Mouse (Mus musculus) hindbrain, embryonic 14.5 days (tissue): ENCODE data around the gene Nabp1. TPM values are rescaled to one million over a fixed set of nuclear protein-coding genes. Genes with fewer than 3 reads are reported as not detected.
A peak's percentile ranks its signal among the peaks of the same experiment; 100 is the strongest.

Experiments used
- ATAC-seq: fragments of 200-750 bp; cut with Nextera tagmentation; 2 replicates; pipeline ENCODE4 v1.8.0; 2017; ENCODE audit warnings: moderate number of reproducible peaks, mild to moderate bottlenecking, moderate TSS enrichment, moderate library complexity; ENCODE audit not compliant: low FRiP score
- DNase-seq: peaks from one replicate; pipeline ENCODE4 v3.0.0-alpha.2; 2015; ENCODE audit warnings: low spot score
- H3K27ac ChIP-seq: fragments of 300-500 bp; sonication (generic); 2 replicates; pipeline ENCODE4 v1.5.1; 2014; ENCODE audit warnings: mild to moderate bottlenecking, moderate library complexity
- H3K27me3 ChIP-seq: fragments of 300-500 bp; sonication (generic); 2 replicates; pipeline ENCODE4 v1.6.1; 2014; ENCODE audit warnings: mild to moderate bottlenecking, low read length, mixed read lengths; ENCODE audit not compliant: control insufficient read depth, insufficient read depth
- H3K36me3 ChIP-seq: fragments of 300-500 bp; sonication (generic); replicated peaks from 2 replicates; pipeline ENCODE4 v1.6.1; 2014; ENCODE audit not compliant: control insufficient read depth, insufficient read depth
- H3K4me1 ChIP-seq: fragments of 300-500 bp; sonication (generic); replicated peaks from 2 replicates; pipeline ENCODE4 v1.6.1; 2014; ENCODE audit warnings: antibody characterized with exemption, low read length, mixed read lengths; ENCODE audit not compliant: control insufficient read depth, insufficient read depth
- H3K4me2 ChIP-seq: fragments of 300-500 bp; sonication (generic); replicated peaks from 2 replicates; pipeline ENCODE4 v1.6.1; 2014; ENCODE audit warnings: mild to moderate bottlenecking, moderate library complexity
- H3K4me3 ChIP-seq: fragments of 300-500 bp; sonication (generic); replicated peaks from 2 replicates; pipeline ENCODE4 v1.5.1; 2014; ENCODE audit warnings: mild to moderate bottlenecking, low read length
- H3K9ac ChIP-seq: fragments of 300-500 bp; sonication (generic); 2 replicates; pipeline ENCODE4 v1.6.1; 2014
- H3K9me3 ChIP-seq: fragments of 300-500 bp; sonication (generic); 2 replicates; pipeline ENCODE4 v1.6.1; 2016; ENCODE audit warnings: low read length; ENCODE audit not compliant: control insufficient read depth
- WGBS: fragments of 180-500 bp; shearing (Covaris S2); extraction: QIAGEN DNeasy Blood & Tissue Kit; methylation state at CpG from one replicate; pipeline ENCODE4 v1.1.7; 2014; 5-methylcytosine and 5-hydroxymethylcytosine counted together
- polyA plus RNA-seq: library from polyadenylated mRNA; unstranded; fragments of >200 nt; fragmentation: Nextera tagmentation; extraction: Ambion mirVana; gene quantifications from 2 replicates; pipeline ENCODE4 v1.2.1, GENCODE M21; 2014

The Nabp1 gene
- polyA plus RNA-seq, 1 experiment from 2014 or later: 9.0 TPM

DNA sequence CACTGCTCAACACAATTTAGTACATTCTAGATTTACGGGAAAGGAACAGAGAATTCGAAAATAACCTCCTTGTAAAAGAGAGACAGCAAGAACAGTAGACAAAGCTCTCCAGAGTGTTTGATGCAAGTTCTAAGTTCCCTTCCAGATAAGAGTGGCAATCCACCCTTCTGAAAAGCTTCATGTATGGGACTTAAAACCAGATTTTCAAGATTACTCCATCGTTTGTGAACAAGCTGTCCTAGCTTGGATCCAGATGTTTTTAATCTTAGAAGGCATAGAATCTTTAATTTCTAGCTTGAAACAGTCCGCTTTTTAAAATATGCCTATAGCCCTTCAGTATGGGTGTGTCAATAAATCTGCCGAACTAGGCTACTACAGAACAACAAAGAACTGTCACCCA lies 11.0 kb downstream of the Nabp1 start:
- no peak overlapping the region for H3K4me2 ChIP-seq
- H3K36me3 ChIP-seq: no peaks in the 10 kb centered on the region; the same call in 1 of the 2 replicates
- no peak overlapping the region for H3K4me3 ChIP-seq
- 93% methylated on average over 5 of the region's 5 CpGs for WGBS
- H3K9ac ChIP-seq: no peak overlapping the region
- ATAC-seq (no peak), DNase-seq (no peak)
- no peaks in the 10 kb centered on the region for H3K4me1 ChIP-seq
- no peaks in the 10 kb centered on the region for H3K27me3 ChIP-seq
- no peaks in the 10 kb centered on the region for H3K9me3 ChIP-seq
- no peak overlapping the region for H3K27ac ChIP-seq

GRCm38 (mm10) chr1:51466385-51466784 lies 11.8 kb downstream of the Nabp1 start:
- no peak overlapping the region for H3K27ac ChIP-seq
- H3K9me3 ChIP-seq: no peaks in the 10 kb centered on the region
- 55% methylated on average over 1 of the region's 1 CpGs for WGBS
- ATAC-seq (no peak), DNase-seq (no peak)
- H3K36me3 ChIP-seq: no peaks in the 10 kb centered on the region; the same call in 1 of the 2 replicates
- H3K9ac ChIP-seq: no peak overlapping the region
- H3K4me2 ChIP-seq: no peak overlapping the region
- no peaks in the 10 kb centered on the region for H3K27me3 ChIP-seq
- no peaks in the 10 kb centered on the region for H3K4me1 ChIP-seq
- no peak overlapping the region for H3K4me3 ChIP-seq

DNA sequence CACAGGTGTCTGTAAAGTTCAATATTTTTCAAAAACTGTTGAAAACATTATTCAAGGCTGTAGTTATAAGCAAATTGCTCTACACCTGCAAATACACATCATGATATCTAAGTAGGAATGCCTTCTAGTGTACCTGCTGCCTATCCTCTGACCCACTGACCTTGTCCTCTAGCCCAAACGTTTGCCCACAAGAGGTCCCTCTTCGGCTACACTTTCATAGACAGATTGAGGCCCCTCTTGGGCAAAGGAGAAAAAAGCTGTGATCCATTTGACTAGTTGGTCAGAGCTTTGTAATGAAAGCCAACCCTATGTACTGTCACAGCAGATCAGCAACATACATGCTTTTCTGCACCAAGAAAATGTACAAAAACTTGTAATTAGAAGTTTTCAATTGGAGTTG lies 12.9 kb downstream of the Nabp1 start:
- ATAC-seq: no peak
- DNase-seq: no peak

GRCm38 (mm10) chr1:51463038-51463437 lies 15.2 kb downstream of the Nabp1 start:
- no peak overlapping the region for H3K4me3 ChIP-seq
- no peak overlapping the region for H3K9ac ChIP-seq
- no peaks in the 10 kb centered on the region for H3K27me3 ChIP-seq
- H3K4me2 ChIP-seq: no peak overlapping the region
- no peaks in the 10 kb centered on the region for H3K9me3 ChIP-seq
- ATAC-seq: no peak
- no peaks in the 10 kb centered on the region for H3K4me1 ChIP-seq
- H3K27ac ChIP-seq: no peak overlapping the region
- WGBS: 92% methylated on average over 5 of the region's 5 CpGs
- no peaks in the 10 kb centered on the region for H3K36me3 ChIP-seq
- no peak for DNase-seq

More for the DNA sequence above, 12.9 kb downstream of the Nabp1 start:
- WGBS: 39% methylated on average over 2 of the region's 2 CpGs
- Histone ChIP-seq H3K4me2 (no peak overlapping the region), H3K27ac (no peak overlapping the region), H3K36me3 (no peaks in the 10 kb centered on the region; the same call in 1 of the 2 replicates), H3K4me1 (no peaks in the 10 kb centered on the region), H3K27me3 (no peaks in the 10 kb centered on the region), H3K9ac (no peak overlapping the region), H3K9me3 (no peaks in the 10 kb centered on the region), H3K4me3 (no peak overlapping the region)

DNA sequence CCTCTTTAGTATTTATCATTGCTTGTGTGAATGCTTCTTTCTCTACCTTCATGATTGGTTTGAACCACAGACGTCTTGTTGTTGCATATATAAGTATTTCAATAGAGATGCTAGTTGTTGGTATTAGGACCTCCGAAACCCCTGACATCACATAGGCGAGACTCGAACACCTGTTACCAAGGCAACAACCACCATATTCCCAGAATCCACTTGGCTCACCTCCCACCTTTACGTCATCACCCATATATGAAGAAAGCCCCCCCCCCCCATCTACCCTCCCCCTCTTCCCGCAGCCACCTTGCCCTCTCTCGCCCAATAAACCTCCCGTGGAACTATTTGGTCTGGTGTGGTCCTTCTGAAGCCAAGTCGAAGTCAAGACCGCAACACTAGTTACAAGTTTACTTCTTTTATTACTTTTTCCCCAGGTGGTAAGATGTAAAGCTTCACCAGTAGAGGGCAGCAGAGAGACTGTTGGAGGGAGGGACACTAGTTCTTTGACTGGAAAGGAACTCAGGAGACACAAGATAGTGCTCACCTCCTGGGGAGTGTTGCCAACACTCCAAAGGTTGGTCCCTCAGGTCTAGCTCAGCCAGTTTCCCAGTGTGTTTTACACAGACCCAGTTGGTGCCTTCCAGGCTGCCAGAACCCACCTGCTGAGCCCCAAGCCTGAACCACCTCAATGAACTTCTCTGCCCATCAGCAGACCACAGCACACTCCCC lies 19.3 kb downstream of the Nabp1 start:
- no peak overlapping the region for H3K4me2 ChIP-seq
- H3K9ac ChIP-seq: no peak overlapping the region
- no peak overlapping the region for H3K27ac ChIP-seq
- H3K27me3 ChIP-seq: no peaks in the 10 kb centered on the region
- H3K4me3 ChIP-seq: no peak overlapping the region
- no peaks in the 10 kb centered on the region for H3K9me3 ChIP-seq
- WGBS: 72% methylated on average over 10 of the region's 10 CpGs
- peak; percentile 62 for DNase-seq
- H3K4me1 ChIP-seq: no peaks in the 10 kb centered on the region
- no peak for ATAC-seq
- no peaks in the 10 kb centered on the region for H3K36me3 ChIP-seq

- 89% methylated on average over 6 of the region's 6 CpGs for WGBS
- no peak for ATAC-seq
- H3K9ac ChIP-seq: no peak overlapping the region
- DNase-seq: no peak
- H3K4me2 ChIP-seq: no peak overlapping the region
- H3K4me3 ChIP-seq: no peak overlapping the region
- H3K27ac ChIP-seq: no peak overlapping the region
- H3K27me3 ChIP-seq: no peaks in the 10 kb centered on the region
- H3K36me3 ChIP-seq: no peaks in the 10 kb centered on the region
- H3K4me1 ChIP-seq: no peaks in the 10 kb centered on the region
- no peaks in the 10 kb centered on the region for H3K9me3 ChIP-seq
These were observed 20.1 kb downstream of the Nabp1 start for GRCm38 (mm10) chr1:51458089-51458488.

DNA sequence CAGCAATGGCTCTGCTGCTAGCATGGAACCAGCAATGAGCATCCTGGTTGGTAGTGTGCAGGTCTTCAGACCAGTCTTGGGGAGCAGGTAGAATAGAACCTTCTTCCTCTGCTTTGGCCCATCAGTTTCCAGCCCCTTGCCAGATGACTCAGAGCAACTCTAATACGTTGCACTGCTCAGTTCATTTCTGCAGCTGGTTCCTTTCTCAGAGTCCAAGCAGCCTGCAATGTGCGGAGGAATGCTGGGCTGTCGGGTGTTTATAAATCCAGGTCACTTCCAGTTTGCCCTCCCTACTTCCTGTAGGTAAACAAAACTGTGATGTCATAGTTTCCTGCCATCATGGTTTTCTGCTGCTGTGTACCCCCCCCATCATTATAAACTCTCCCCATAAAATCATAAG lies 21.0 kb downstream of the Nabp1 start:
- Histone ChIP-seq H3K9ac (no peak overlapping the region), H3K36me3 (no peaks in the 10 kb centered on the region), H3K27me3 (no peaks in the 10 kb centered on the region), H3K27ac (no peak overlapping the region), H3K4me2 (no peak overlapping the region), H3K4me1 (no peaks in the 10 kb centered on the region), H3K4me3 (no peak overlapping the region), H3K9me3 (no peaks in the 10 kb centered on the region)
- WGBS: 86% methylated on average over 3 of the region's 3 CpGs
- no peak for ATAC-seq
- no peak for DNase-seq

- no peak overlapping the region for H3K9ac ChIP-seq
- H3K27ac ChIP-seq: no peak overlapping the region
- H3K4me1 ChIP-seq: peaks cover 4% of the 10 kb centered on the region; the same call in 1 of the 2 replicates
- no peaks in the 10 kb centered on the region for H3K9me3 ChIP-seq
- no peaks in the 10 kb centered on the region for H3K27me3 ChIP-seq
- DNase-seq (no peak), ATAC-seq (no peak)
- H3K4me3 ChIP-seq: no peak overlapping the region
- WGBS: 65% methylated on average over 2 of the region's 2 CpGs
- no peaks in the 10 kb centered on the region for H3K36me3 ChIP-seq
- no peak overlapping the region for H3K4me2 ChIP-seq
These were observed 29.4 kb downstream of the Nabp1 start for GRCm38 (mm10) chr1:51448789-51449188.

DNA sequence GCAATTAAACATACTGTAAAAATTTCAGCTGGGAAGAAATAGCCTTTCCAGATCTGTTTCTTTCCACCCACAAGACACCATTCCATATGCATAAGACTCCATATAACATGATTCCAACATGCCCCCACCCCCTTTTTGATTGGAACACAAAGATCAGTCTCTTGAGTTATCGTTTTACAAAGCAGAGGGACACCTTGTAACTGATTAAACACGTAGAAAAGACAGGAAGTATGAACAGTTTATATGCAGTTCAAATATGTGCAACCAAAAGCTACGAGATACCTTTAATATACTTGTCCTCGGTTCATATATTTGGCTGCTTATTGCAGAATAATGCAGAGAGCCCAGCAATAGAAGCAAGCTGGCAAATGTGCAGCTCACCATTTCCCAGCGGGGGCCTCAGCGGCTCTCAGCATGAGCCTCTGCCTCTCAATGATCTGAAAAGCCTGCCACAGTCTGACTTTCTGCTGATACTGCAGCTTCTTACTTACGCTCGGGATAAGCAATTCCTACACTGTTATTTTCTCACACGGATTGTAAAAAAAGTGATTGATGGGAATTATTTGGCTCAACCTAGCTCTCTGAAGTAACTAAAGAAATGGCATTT lies 32.3 kb downstream of the Nabp1 start:
- H3K27me3 ChIP-seq: no peaks in the 10 kb centered on the region
- H3K9me3 ChIP-seq: no peaks in the 10 kb centered on the region
- H3K9ac ChIP-seq: 0 out of 2 replicates have a peak overlapping the region, but pooled peaks have one; percentile 12
- peak; percentile 77 for DNase-seq
- no peak overlapping the region for H3K4me3 ChIP-seq
- peaks cover 4% of the 10 kb centered on the region; the same call in 1 of the 2 replicates for H3K4me1 ChIP-seq
- peak overlapping the region; percentile 47; the same call in 1 of the 2 replicates for H3K27ac ChIP-seq
- ATAC-seq: peak; percentile 60; the same call in 1 of the 2 replicates
- H3K36me3 ChIP-seq: no peaks in the 10 kb centered on the region
- H3K4me2 ChIP-seq: peak overlapping the region; percentile 15
- 15% methylated on average over 9 of the region's 9 CpGs for WGBS
